Mouse (Mus musculus) intestine, embryonic 16.5 days (tissue): Measurements from ENCODE around the gene Ankrd13d. TPM values are rescaled to one million over a fixed set of nuclear protein-coding genes. Genes with fewer than 3 reads are reported as not detected.

Experiments used
- ATAC-seq: fragments of 200-750 bp; cut with Nextera tagmentation; 2 replicates; pipeline ENCODE4 v1.8.0; 2017; ENCODE audit warnings: moderate TSS enrichment, moderate library complexity
- H3K27ac ChIP-seq: fragments of 300-500 bp; sonication (generic); 2 replicates; pipeline ENCODE4 v1.5.1; 2014; ENCODE audit warnings: mild to moderate bottlenecking, low read length
- H3K27me3 ChIP-seq: fragments of 300-500 bp; sonication (generic); replicated peaks from 2 replicates; pipeline ENCODE4 v1.6.1; 2014; ENCODE audit warnings: low read length, control low read depth, mixed read lengths; ENCODE audit not compliant: control insufficient read depth, insufficient read depth
- H3K36me3 ChIP-seq: fragments of 300-500 bp; sonication (generic); 2 replicates; pipeline ENCODE4 v1.6.1; 2014; ENCODE audit warnings: low read length, control low read depth; ENCODE audit not compliant: control insufficient read depth, insufficient read depth
- H3K4me1 ChIP-seq: fragments of 300-500 bp; sonication (generic); 2 replicates; pipeline ENCODE4 v1.6.1; 2014; ENCODE audit warnings: low read length, control low read depth, mixed read lengths; ENCODE audit not compliant: control insufficient read depth, insufficient read depth
- H3K4me2 ChIP-seq: fragments of 300-500 bp; sonication (generic); 2 replicates; pipeline ENCODE4 v1.6.1; 2014; ENCODE audit warnings: low read depth, low read length, control low read depth
- H3K4me3 ChIP-seq: fragments of 300-500 bp; sonication (generic); 2 replicates; pipeline ENCODE4 v1.5.1; 2014; ENCODE audit warnings: mild to moderate bottlenecking, low read length
- H3K9ac ChIP-seq: fragments of 300-500 bp; sonication (generic); 2 replicates; pipeline ENCODE4 v1.6.1; 2014; ENCODE audit warnings: low read depth, low read length
- H3K9me3 ChIP-seq: fragments of 300-500 bp; sonication (generic); 2 replicates; pipeline ENCODE4 v1.6.1; 2016; ENCODE audit warnings: low read length, control low read depth; ENCODE audit not compliant: control insufficient read depth
- WGBS: fragments of 180-500 bp; shearing (Covaris S2); extraction: QIAGEN DNeasy Blood & Tissue Kit; methylation state at CpG from one replicate; pipeline ENCODE4 v1.1.7; 2014; 5-methylcytosine and 5-hydroxymethylcytosine counted together
- polyA plus RNA-seq: library from polyadenylated mRNA; unstranded; fragments of >200 nt; fragmentation: Nextera tagmentation; extraction: Ambion mirVana; gene quantifications from 2 replicates; pipeline ENCODE4 v1.2.1, GENCODE M21; 2015

Ankrd13d gene
- polyA plus RNA-seq, 1 experiment from 2014 or later, result 4.6 TPM

DNA sequence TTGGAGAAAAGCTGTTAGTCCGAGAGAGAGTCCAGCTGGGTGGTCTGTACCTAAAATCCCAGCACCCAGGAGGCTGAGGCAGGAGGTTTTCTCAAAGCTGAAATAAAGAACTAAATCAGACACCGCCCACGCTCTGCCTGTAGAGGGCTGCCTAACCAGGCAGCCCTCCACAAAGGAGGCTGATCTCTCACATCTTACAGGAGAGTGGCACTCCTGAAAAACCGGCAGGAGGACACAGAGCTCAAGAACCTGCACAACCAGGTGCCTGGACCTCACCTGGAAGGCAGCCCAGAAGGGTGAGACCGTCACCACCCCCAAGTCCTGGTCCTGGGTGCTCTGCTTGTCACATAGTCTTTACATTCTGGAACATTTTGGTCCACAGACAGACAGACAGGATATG lies 14.9 kb upstream of the Ankrd13d start:
- Histone ChIP-seq H3K36me3 (no peaks in the 10 kb centered on the region), H3K4me2 (no peak overlapping the region), H3K9me3 (no peaks in the 10 kb centered on the region), H3K4me3 (no peak overlapping the region), H3K27me3 (no peaks in the 10 kb centered on the region), H3K27ac (no peak overlapping the region), H3K4me1 (peaks cover 47% of the 10 kb centered on the region), H3K9ac (no peak overlapping the region; the same call in 1 of the 2 replicates)
- WGBS, result 87% methylated on average over 5 of the region's 5 CpGs
- ATAC-seq, result no peak

DNA sequence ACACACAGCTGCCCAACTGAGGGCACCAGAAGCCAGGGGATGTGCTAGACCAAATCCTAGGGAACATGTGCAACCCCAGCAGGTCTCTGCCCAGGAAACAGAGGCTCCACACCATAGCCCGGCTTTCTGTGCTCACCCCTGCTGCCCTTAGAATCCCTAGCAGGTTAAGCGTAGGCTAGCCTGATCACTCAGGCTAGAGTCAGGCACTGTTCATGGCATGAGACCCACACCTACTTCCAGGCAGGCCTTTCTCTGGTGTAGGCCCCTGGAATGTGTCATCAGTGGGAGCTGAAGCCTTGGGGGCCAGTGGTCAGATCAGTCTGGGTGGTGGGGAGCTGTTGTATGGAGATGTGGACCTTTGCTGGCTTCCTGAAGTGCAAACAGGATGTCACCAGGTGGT lies 13.7 kb upstream of the Ankrd13d start:
- H3K9ac ChIP-seq, result 0 out of 2 replicates have a peak overlapping the region, but pooled peaks have one; percentile 1
- peaks cover 4% of the 10 kb centered on the region for H3K36me3 ChIP-seq
- WGBS, result 85% methylated on average over 2 of the region's 2 CpGs
- no peak overlapping the region for H3K27ac ChIP-seq
- H3K4me2 ChIP-seq, result no peak overlapping the region
- H3K4me1 ChIP-seq, result peaks cover 35% of the 10 kb centered on the region
- no peaks in the 10 kb centered on the region for H3K9me3 ChIP-seq
- no peak for ATAC-seq
- no peaks in the 10 kb centered on the region for H3K27me3 ChIP-seq
- no peak overlapping the region for H3K4me3 ChIP-seq

DNA sequence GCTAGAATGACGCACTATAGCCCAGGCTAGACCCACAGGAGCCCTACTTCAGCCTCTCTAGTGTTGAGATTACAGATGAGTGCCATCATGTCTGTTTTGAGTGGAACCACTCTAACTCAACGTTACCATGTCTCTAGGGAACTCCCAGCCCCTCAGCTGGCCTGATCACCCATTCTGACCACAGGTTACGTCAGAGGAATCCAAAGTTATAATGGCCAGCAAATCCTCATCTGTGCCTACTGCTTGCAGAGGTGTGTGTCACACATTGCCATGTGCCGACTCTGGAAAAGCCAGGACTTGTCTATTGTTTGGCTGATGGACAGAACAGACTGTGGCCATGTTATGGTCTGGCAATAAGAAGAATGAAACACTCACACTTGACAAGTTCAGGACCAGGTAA lies 12.5 kb upstream of the Ankrd13d start:
- no peak overlapping the region for H3K9ac ChIP-seq
- H3K4me2 ChIP-seq, result no peak overlapping the region
- no peaks in the 10 kb centered on the region for H3K9me3 ChIP-seq
- no peak overlapping the region for H3K4me3 ChIP-seq
- H3K27me3 ChIP-seq, result no peaks in the 10 kb centered on the region
- no peak for ATAC-seq
- peaks cover 23% of the 10 kb centered on the region for H3K4me1 ChIP-seq
- 0 out of 2 replicates have a peak overlapping the region, but pooled peaks have one; percentile 43 for H3K27ac ChIP-seq
- peaks cover 9% of the 10 kb centered on the region for H3K36me3 ChIP-seq
- 86% methylated on average over 4 of the region's 4 CpGs for WGBS

DNA sequence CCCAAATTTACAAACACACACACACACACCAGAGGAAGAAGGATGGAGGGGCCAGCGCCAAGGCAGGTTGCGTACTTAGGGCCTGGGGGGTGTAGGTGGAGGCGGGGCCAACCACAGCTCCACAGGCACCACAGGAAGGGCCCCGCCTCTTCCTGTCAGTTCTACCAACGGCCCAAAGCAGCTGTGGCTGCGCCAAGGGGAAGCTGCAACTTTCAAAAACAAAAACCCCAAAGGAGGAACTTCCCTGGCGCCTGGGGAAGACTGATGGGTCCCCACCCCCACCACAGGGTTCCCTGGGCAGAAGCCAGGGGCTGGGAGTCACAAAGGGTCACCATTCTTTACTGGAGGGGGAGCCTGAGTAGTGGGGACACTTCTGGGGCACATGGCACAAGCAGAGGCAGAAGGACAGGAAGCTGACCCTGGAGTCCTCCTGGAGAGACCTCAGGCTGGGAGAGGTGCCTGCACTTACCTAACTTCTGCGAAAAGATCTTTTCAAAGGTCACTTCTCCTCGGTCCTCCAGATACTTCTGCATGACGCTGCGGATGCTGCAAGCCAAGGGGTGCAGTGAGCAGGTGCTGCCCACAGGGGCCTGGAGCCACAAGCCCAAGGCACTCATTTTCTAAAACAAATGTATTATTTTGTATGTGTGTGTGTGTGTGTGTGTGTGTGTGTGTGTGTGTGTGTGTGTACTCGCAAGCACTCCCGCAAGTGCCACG lies 11.6 kb upstream of the Ankrd13d start:
- H3K9me3 ChIP-seq, result no peaks in the 10 kb centered on the region
- no peaks in the 10 kb centered on the region for H3K27me3 ChIP-seq
- WGBS, result 61% methylated on average over 14 of the region's 14 CpGs
- no peak overlapping the region for H3K4me3 ChIP-seq
- no peak overlapping the region for H3K4me2 ChIP-seq
- H3K27ac ChIP-seq, result peak overlapping the region; percentile 43
- H3K4me1 ChIP-seq, result peaks cover 15% of the 10 kb centered on the region
- peaks cover 17% of the 10 kb centered on the region for H3K36me3 ChIP-seq
- no peak overlapping the region for H3K9ac ChIP-seq
- no peak for ATAC-seq

DNA sequence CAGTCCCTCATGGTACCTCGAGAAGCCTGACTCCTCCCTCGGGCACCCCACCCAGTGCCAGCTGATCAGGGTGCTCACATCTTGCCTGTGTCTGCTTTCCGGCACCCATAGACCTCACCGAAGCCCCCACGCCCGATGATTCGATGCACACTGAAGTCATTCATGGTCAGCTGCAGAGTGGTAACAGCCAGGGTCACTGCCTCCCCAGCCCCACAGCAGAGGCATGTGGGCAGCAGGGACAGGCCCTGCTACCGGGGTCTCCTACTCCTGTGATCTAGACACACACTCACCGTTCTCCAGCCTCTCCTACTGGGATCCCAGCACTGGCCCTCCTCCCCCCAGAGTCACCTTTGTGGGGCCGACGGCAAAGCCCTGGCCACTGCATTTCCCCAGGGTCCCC lies 8.2 kb upstream of the Ankrd13d start:
- Histone ChIP-seq H3K9me3 (no peaks in the 10 kb centered on the region), H3K27ac (no peak overlapping the region), H3K4me2 (no peak overlapping the region), H3K36me3 (peaks cover 39% of the 10 kb centered on the region), H3K9ac (no peak overlapping the region), H3K4me3 (no peak overlapping the region), H3K4me1 (no peaks in the 10 kb centered on the region), H3K27me3 (no peaks in the 10 kb centered on the region)
- ATAC-seq, result no peak
- 88% methylated on average over 11 of the region's 11 CpGs for WGBS

DNA sequence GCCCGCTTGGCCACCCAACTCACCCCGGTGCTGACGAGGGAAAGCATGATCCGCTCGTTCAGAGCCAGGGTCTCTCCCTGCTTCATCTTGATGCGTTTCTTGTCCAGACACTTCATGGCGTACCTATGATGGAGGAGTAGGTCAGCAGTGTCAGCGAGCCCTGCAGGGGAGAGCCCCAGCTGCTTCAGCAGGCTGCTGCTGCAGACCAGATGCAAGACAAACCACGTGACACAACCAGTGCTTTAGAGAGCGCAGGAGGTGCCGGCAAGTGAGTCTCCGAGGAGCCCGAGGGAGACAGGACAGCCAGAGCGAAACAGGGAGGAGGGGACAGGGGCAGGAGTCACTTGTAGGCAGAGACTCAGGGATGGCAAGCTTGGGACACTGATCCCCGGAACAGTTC lies 7.8 kb upstream of the Ankrd13d start:
- no peak overlapping the region for H3K9ac ChIP-seq
- ATAC-seq, result no peak
- H3K27me3 ChIP-seq, result no peaks in the 10 kb centered on the region
- H3K27ac ChIP-seq, result no peak overlapping the region
- H3K36me3 ChIP-seq, result peaks cover 43% of the 10 kb centered on the region
- no peak overlapping the region for H3K4me2 ChIP-seq
- H3K4me1 ChIP-seq, result no peaks in the 10 kb centered on the region
- no peak overlapping the region for H3K4me3 ChIP-seq
- H3K9me3 ChIP-seq, result no peaks in the 10 kb centered on the region
- WGBS, result 78% methylated on average over 15 of the region's 15 CpGs

DNA sequence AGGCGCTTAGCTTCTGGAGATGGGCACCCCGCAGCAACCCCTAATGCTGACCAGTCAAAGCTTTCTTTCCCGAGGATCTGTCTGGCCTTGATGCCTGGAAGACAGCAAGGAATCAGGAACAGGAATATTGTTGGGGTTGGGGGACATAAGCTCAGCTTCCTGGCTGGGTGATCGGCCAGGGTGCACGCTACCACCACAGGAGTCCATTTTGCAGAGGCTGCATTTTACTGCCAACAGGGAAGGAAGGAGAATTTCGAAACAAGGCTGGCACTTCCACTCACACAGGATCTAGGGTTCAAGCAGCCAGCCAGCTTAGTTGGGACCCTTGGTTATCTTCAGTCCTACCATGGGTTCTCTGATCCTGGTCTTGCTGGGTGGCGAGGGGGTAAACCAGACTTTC lies 716 bp upstream of the Ankrd13d start:
- H3K4me1 ChIP-seq, result peaks cover 14% of the 10 kb centered on the region
- peaks cover 3% of the 10 kb centered on the region; the same call in 1 of the 2 replicates for H3K27me3 ChIP-seq
- peak overlapping the region; percentile 86 for H3K4me2 ChIP-seq
- peaks cover 24% of the 10 kb centered on the region for H3K36me3 ChIP-seq
- H3K27ac ChIP-seq, result peak overlapping the region; percentile 23; the same call in 1 of the 2 replicates
- H3K4me3 ChIP-seq, result peak overlapping the region; percentile 60
- ATAC-seq, result no peak
- WGBS, result 45% methylated on average over 7 of the region's 7 CpGs
- H3K9ac ChIP-seq, result peak overlapping the region; percentile 67
- H3K9me3 ChIP-seq, result peaks cover 4% of the 10 kb centered on the region; the same call in 1 of the 2 replicates

DNA sequence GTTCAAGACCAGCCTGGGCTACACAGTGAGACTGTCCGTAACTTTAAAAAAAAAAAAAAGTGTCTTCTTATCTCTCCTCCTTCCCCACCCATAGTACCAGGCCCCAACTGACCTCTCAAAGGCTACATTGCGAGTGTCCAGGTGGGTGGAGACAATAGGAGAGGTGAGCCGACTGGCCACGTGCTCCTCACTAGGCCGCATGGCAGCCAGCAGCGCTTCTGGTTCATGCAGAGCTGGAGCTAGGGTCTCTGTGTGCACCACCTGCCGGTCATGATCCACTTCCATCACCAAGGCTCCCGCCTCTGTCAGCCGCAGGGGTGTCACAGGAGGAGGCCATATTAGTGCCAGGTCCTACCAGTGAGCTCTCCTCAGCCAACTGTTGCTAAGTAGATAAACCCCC lies 2.5 kb downstream of the Ankrd13d start:
- Histone ChIP-seq H3K4me2 (no peak overlapping the region), H3K9me3 (peaks cover 9% of the 10 kb centered on the region; the same call in 1 of the 2 replicates), H3K4me3 (no peak overlapping the region), H3K36me3 (0 out of 2 replicates have a peak, but pooled peaks cover 2% of the 10 kb centered on the region), H3K27me3 (peaks cover 3% of the 10 kb centered on the region; the same call in 1 of the 2 replicates), H3K9ac (no peak overlapping the region), H3K4me1 (peaks cover 14% of the 10 kb centered on the region), H3K27ac (no peak overlapping the region)
- WGBS, result 90% methylated on average over 9 of the region's 9 CpGs
- no peak for ATAC-seq

DNA sequence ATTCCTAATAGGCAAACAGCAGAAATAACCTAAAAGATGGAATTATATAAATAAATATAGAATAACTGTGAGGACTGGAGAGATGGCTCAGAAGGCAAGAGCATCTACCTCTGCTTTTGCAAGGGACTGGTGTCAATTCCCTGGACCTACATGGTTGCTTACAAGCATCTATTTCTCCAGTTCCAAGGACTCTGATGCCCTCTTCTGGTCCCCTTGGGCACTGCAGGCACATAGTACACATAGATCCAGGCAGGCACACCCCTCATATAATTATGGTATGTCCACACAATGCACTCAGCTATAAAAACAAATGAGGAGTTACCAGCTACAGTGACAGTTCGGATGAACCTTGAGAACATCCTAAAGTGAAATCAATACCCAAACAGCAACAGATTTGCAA lies 3.5 kb downstream of the Ankrd13d start:
- peaks cover 14% of the 10 kb centered on the region for H3K4me1 ChIP-seq
- 97% methylated on average over 1 of the region's 1 CpGs for WGBS
- no peaks in the 10 kb centered on the region for H3K36me3 ChIP-seq

More for the DNA sequence above, 3.5 kb downstream of the Ankrd13d start:
- Histone ChIP-seq H3K27ac (no peak overlapping the region), H3K9me3 (peaks cover 9% of the 10 kb centered on the region; the same call in 1 of the 2 replicates), H3K4me2 (no peak overlapping the region), H3K9ac (no peak overlapping the region), H3K4me3 (no peak overlapping the region), H3K27me3 (peaks cover 3% of the 10 kb centered on the region; the same call in 1 of the 2 replicates)
- no peak for ATAC-seq
